In the genomic region with DNA sequence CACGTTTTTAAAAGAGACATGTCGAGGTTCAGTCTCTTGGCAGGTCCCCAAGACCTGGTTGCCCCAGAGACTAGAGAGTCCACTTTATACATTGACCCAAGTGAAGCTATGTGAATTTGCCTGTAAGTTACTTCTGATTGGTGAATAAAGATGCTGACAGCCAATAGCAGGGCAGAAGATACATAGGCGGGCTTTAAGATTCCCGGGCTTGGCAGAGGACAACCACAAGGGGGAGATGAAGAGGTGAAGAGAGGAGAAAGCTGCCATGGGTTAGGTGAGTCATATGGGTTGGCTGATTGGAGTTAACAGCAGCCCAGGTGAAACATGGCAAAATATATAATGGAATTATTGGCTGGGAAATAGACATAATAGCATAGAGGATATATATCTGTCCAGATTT, we compare ENCODE assay signal across 8 mouse cellular contexts. TPM values are rescaled to one million over a fixed set of nuclear protein-coding genes. Genes with fewer than 3 reads are reported as not detected.
DNase-seq lines count a peak whose midpoint lies in the region; ATAC-seq and TF ChIP-seq lines count a peak whose summit lies in the region.

No protein-coding gene starts in this region.

- intact Hi-C loops in left cerebral cortex, postnatal 36 days (cut with DNase I) = no loop called here

- ATAC-seq in neural tube, embryonic 11.5 days (ENCODE audit: insufficient read depth, low FRiP score, low TSS enrichment) = peak; percentile 69; the same call in 1 of the 2 replicates
- ATAC-seq in neural tube, embryonic 15.5 days (ENCODE audit: low FRiP score) = no peak
- ATAC-seq in intestine, postnatal 0 days = peak; percentile 68
- ATAC-seq in midbrain, embryonic 15.5 days (replicated peaks) = 0 out of 2 replicates have a peak, but pooled peaks have one; percentile 39

- H3K27ac ChIP-seq in neural tube, embryonic 11.5 days (ENCODE audit: low read depth, low read length) = no peak overlapping the region
- H3K27ac ChIP-seq in neural tube, embryonic 15.5 days (replicated peaks) = no peak overlapping the region
- H3K27ac ChIP-seq in intestine, postnatal 0 days (ENCODE audit: low read depth, low read length) = no peak overlapping the region
- H3K27ac ChIP-seq in midbrain, embryonic 15.5 days = no peak overlapping the region

- H3K9ac ChIP-seq in neural tube, embryonic 11.5 days (ENCODE audit: low read length) = no peak overlapping the region
- H3K9ac ChIP-seq in neural tube, embryonic 15.5 days (replicated peaks) = no peak overlapping the region
- no peak overlapping the region for H3K9ac ChIP-seq in intestine, postnatal 0 days (ENCODE audit: low read depth, low read length)
- no peak overlapping the region for H3K9ac ChIP-seq in midbrain, embryonic 15.5 days

- no peak overlapping the region for H3K4me2 ChIP-seq in neural tube, embryonic 11.5 days (ENCODE audit: low read depth)
- no peak overlapping the region for H3K4me2 ChIP-seq in neural tube, embryonic 15.5 days
- no peak overlapping the region for H3K4me2 ChIP-seq in intestine, postnatal 0 days (replicated peaks; ENCODE audit: low read depth)
- no peak overlapping the region for H3K4me2 ChIP-seq in midbrain, embryonic 15.5 days

- H3K4me1 ChIP-seq in neural tube, embryonic 11.5 days (ENCODE audit: control insufficient read depth, insufficient read depth, low read length) = no peaks in the 10 kb centered on the region
- H3K4me1 ChIP-seq in neural tube, embryonic 15.5 days = no peaks in the 10 kb centered on the region
- H3K4me1 ChIP-seq in intestine, postnatal 0 days (replicated peaks; ENCODE audit: control insufficient read depth, insufficient read depth, low read length) = 0 out of 2 replicates have a peak, but pooled peaks cover 6% of the 10 kb centered on the region
- H3K4me1 ChIP-seq in midbrain, embryonic 15.5 days = no peaks in the 10 kb centered on the region

- peak; percentile 42 for DNase-seq in neural tube, embryonic 11.5 days (ENCODE audit: low spot score)
- DNase-seq in cerebellum, adult 8-10 months = peak; percentile 30
- DNase-seq in frontal cortex, postnatal 36 days (ENCODE audit: low spot score in 2 of 2) = peak; percentile 43 to 48
- DNase-seq in left cerebral cortex, postnatal 36 days (ENCODE audit: low spot score in 2 of 2) = peak; percentile 37 to 46
- DNase-seq in splenic B cell, adult 2 months (ENCODE audit: low read depth, low spot score) = peak; percentile 88

- H3K9me3 ChIP-seq in neural tube, embryonic 11.5 days (ENCODE audit: control insufficient read depth, low read length) = no peaks in the 10 kb centered on the region
- H3K9me3 ChIP-seq in neural tube, embryonic 15.5 days (replicated peaks) = no peaks in the 10 kb centered on the region
- no peaks in the 10 kb centered on the region for H3K9me3 ChIP-seq in intestine, postnatal 0 days (ENCODE audit: control insufficient read depth)
- H3K9me3 ChIP-seq in midbrain, embryonic 15.5 days = no peaks in the 10 kb centered on the region

- 49% methylated on average over 4 of the region's 4 CpGs for WGBS in neural tube, embryonic 11.5 days
- 48% methylated on average over 4 of the region's 4 CpGs for WGBS in neural tube, embryonic 15.5 days
- 42% methylated on average over 4 of the region's 4 CpGs for WGBS in intestine, postnatal 0 days
- WGBS in midbrain, embryonic 15.5 days = 49% methylated on average over 4 of the region's 4 CpGs

- no peaks in the 10 kb centered on the region for H3K36me3 ChIP-seq in neural tube, embryonic 11.5 days (ENCODE audit: control insufficient read depth, insufficient read depth, low read length)
- H3K36me3 ChIP-seq in neural tube, embryonic 15.5 days = peaks cover 9% of the 10 kb centered on the region
- peaks cover 20% of the 10 kb centered on the region for H3K36me3 ChIP-seq in intestine, postnatal 0 days (ENCODE audit: control insufficient read depth, insufficient read depth)
- H3K36me3 ChIP-seq in midbrain, embryonic 15.5 days (replicated peaks) = peaks cover 2% of the 10 kb centered on the region; the same call in 1 of the 2 replicates
- peaks cover 1% of the 10 kb centered on the region for H3K36me3 ChIP-seq in splenic B cell, adult 2 months (ENCODE audit: control insufficient read depth, insufficient read depth, low read length, poor library complexity, severe bottlenecking)

- H3K4me3 ChIP-seq in neural tube, embryonic 11.5 days (ENCODE audit: low read depth, low read length) = no peak overlapping the region
- H3K4me3 ChIP-seq in neural tube, embryonic 15.5 days (replicated peaks) = no peak overlapping the region
- H3K4me3 ChIP-seq in intestine, postnatal 0 days (ENCODE audit: low read depth, low read length) = no peak overlapping the region
- no peak overlapping the region for H3K4me3 ChIP-seq in midbrain, embryonic 15.5 days

- peak; percentile 86 for TF ChIP-seq CTCF in intestine, postnatal 0 days (IDR thresholded peaks at IDR 0.05; ENCODE audit: low read depth)

- H3K27me3 ChIP-seq in neural tube, embryonic 11.5 days (ENCODE audit: control insufficient read depth, insufficient read depth, low read length) = no peaks in the 10 kb centered on the region
- no peaks in the 10 kb centered on the region for H3K27me3 ChIP-seq in neural tube, embryonic 15.5 days (replicated peaks)
- no peaks in the 10 kb centered on the region for H3K27me3 ChIP-seq in intestine, postnatal 0 days (replicated peaks; ENCODE audit: control insufficient read depth, insufficient read depth, low read length)
- H3K27me3 ChIP-seq in midbrain, embryonic 15.5 days (replicated peaks) = no peaks in the 10 kb centered on the region
- no peaks in the 10 kb centered on the region for H3K27me3 ChIP-seq in splenic B cell, adult 2 months (ENCODE audit: control insufficient read depth, insufficient read depth, low read length, poor library complexity, severe bottlenecking)

RNA-seq across cellular contexts. Expression of gene Ch25h, which starts 25.8 kb away (rescaled TPM):
- polyA plus RNA-seq in neural tube, embryonic 11.5 days (2014; fragmentation: Nextera tagmentation; extraction: Ambion mirVana) = 2.0 and 3.1 TPM in 2 replicates
- polyA plus RNA-seq in neural tube, embryonic 15.5 days (2015; fragmentation: Nextera tagmentation; extraction: Ambion mirVana) = 0.52 and 1.2 TPM in 2 replicates
- 3.2 and 3.5 TPM in 2 replicates for polyA plus RNA-seq in intestine, postnatal 0 days (2015; fragmentation: Nextera tagmentation; extraction: Ambion mirVana)
- under 1 TPM; 0.62 to 0.77 TPM for total RNA-seq in left cerebral cortex, postnatal 36 days (2021)
- polyA plus RNA-seq in midbrain, embryonic 15.5 days (2015; fragmentation: Nextera tagmentation; extraction: Ambion mirVana) = 0.75 and 0.79 TPM in 2 replicates

RNA-seq across cellular contexts. Expression of gene Lipa, which starts 26.5 kb away (rescaled TPM):
- polyA plus RNA-seq in neural tube, embryonic 11.5 days (2014; fragmentation: Nextera tagmentation; extraction: Ambion mirVana) = 26.5 and 27.5 TPM in 2 replicates
- polyA plus RNA-seq in neural tube, embryonic 15.5 days (2015; fragmentation: Nextera tagmentation; extraction: Ambion mirVana) = 22.4 and 24.7 TPM in 2 replicates
- polyA plus RNA-seq in intestine, postnatal 0 days (2015; fragmentation: Nextera tagmentation; extraction: Ambion mirVana) = 191 and 206 TPM in 2 replicates
- total RNA-seq in left cerebral cortex, postnatal 36 days (2021) = 10 to 100 TPM; 15.8 to 17.0 TPM
- polyA plus RNA-seq in midbrain, embryonic 15.5 days (2015; fragmentation: Nextera tagmentation; extraction: Ambion mirVana) = 22.8 and 24.0 TPM in 2 replicates

RNA-seq across cellular contexts. Expression of gene Ifit2, which starts 49.7 kb away (rescaled TPM):
- polyA plus RNA-seq in neural tube, embryonic 11.5 days (2014; fragmentation: Nextera tagmentation; extraction: Ambion mirVana) = 4.3 and 4.8 TPM in 2 replicates
- polyA plus RNA-seq in neural tube, embryonic 15.5 days (2015; fragmentation: Nextera tagmentation; extraction: Ambion mirVana) = 6.1 and 7.5 TPM in 2 replicates
- 13.1 and 15.1 TPM in 2 replicates for polyA plus RNA-seq in intestine, postnatal 0 days (2015; fragmentation: Nextera tagmentation; extraction: Ambion mirVana)
- total RNA-seq in left cerebral cortex, postnatal 36 days (2021) = 1 to 10 TPM; 7.2 to 7.8 TPM
- 6.8 and 7.2 TPM in 2 replicates for polyA plus RNA-seq in midbrain, embryonic 15.5 days (2015; fragmentation: Nextera tagmentation; extraction: Ambion mirVana)

Comparison
In these comparisons a context has a peak if more than half of its experiments do, and no peak if none do; other contexts are left out.
1. DNase-seq: peak in every context shown above with its lines; median percentile 88 in splenic B cell, adult 2 months; 46 in frontal cortex, postnatal 36 days; 42 in neural tube, embryonic 11.5 days; 42 in left cerebral cortex, postnatal 36 days; 30 in cerebellum, adult 8-10 months.